Mouse (Mus musculus) G1E (cell line): Measurements from ENCODE around the gene Ttc25. TPM values are rescaled to one million over a fixed set of nuclear protein-coding genes. Genes with fewer than 3 reads are reported as not detected.

Experiments
- ATAC-seq: 2 replicates; pipeline ENCODE4 v1.8.0; 2016; ENCODE audit warnings: mild to moderate bottlenecking; ENCODE audit not compliant: insufficient number of reproducible peaks, poor library complexity, low FRiP score, severe bottlenecking; ENCODE audit errors: extremely low read depth
- DNase-seq: peaks from one replicate; pipeline ENCODE4 v3.0.0; 2012; ENCODE audit warnings: low spot score
- H3K27me3 ChIP-seq: 2 replicates; pipeline ENCODE4 v1.6.1; 2012; ENCODE audit warnings: mild to moderate bottlenecking, low read length, inconsistent platforms; ENCODE audit not compliant: insufficient read depth
- H3K36me3 ChIP-seq: replicated peaks from 2 replicates; pipeline ENCODE3; 2012; ENCODE audit warnings: mild to moderate bottlenecking, inconsistent platforms
- H3K4me1 ChIP-seq: 2 replicates; pipeline ENCODE4 v1.6.1; 2012; ENCODE audit warnings: low read depth, low read length, inconsistent platforms, mixed read lengths; ENCODE audit not compliant: insufficient read depth
- H3K4me3 ChIP-seq: 2 replicates; pipeline ENCODE4 v1.5.1; 2012; ENCODE audit warnings: low read depth, mild to moderate bottlenecking, inconsistent platforms, low read length, moderate library complexity, mixed read lengths
- H3K9me3 ChIP-seq: replicated peaks from 2 replicates; pipeline ENCODE4 v1.6.1; 2012; ENCODE audit warnings: inconsistent platforms
- CTCF ChIP-seq: IDR thresholded peaks from 2 replicates; pipeline ENCODE4 v1.5.1; 2012; ENCODE audit warnings: low read depth, low read length, inconsistent platforms, mixed read lengths
- GATA1 ChIP-seq: IDR thresholded peaks from 2 replicates; pipeline ENCODE4 v1.6.1; 2012; ENCODE audit warnings: borderline replicate concordance, low read length, inconsistent platforms, mixed read lengths
- GATA2 ChIP-seq: IDR thresholded peaks from 2 replicates; pipeline ENCODE4 v1.6.1; 2012; ENCODE audit warnings: low read depth, low read length, inconsistent platforms, borderline replicate concordance
- POLR2AphosphoS5 ChIP-seq: IDR thresholded peaks from 2 replicates; pipeline ENCODE4 v1.6.1; 2012; ENCODE audit warnings: low read depth, low read length, inconsistent platforms; ENCODE audit not compliant: insufficient replicate concordance
- TAL1 ChIP-seq: conservative IDR thresholded peaks from 2 replicates; pipeline ENCODE4 v1.6.1; 2012; ENCODE audit warnings: low read depth, low read length, inconsistent platforms, mixed read lengths
- polyA plus RNA-seq: library from polyadenylated mRNA; stranded (reverse); fragments of >175 nt; gene quantifications from 2 replicates; pipeline ENCODE4 v1.2.3, GENCODE M21; 2012
- total RNA-seq, 2 experiments: library from RNA; stranded (forward) in 1 of 2; stranded (reverse) in 1 of 2; fragments of 200-1000 nt in 1 of 2; fragments of >200 nt in 1 of 2; fragmentation: Nextera tagmentation in 1 of 2; gene quantifications; 2 replicates each; pipeline ENCODE4 v1.2.3; 2014 to 2017

Ttc25 gene
- total and polyA plus RNA-seq, 3 experiments, result 0.21 to 0.60 TPM; not detected in 1

GRCm38 (mm10) chr11:100510556-100510955 is 34.9 kb upstream of the Ttc25 start:
- H3K36me3 ChIP-seq, result peaks cover 93% of the 10 kb centered on the region
- no peak overlapping the region for H3K4me3 ChIP-seq
- no peaks in the 10 kb centered on the region for H3K27me3 ChIP-seq
- TF ChIP-seq POLR2AphosphoS5 (no peak), CTCF (no peak), GATA1 (no peak), GATA2 (no peak), TAL1 (no peak)
- ATAC-seq, result no peak
- no peaks in the 10 kb centered on the region for H3K9me3 ChIP-seq
- no peak for DNase-seq
- peaks cover 8% of the 10 kb centered on the region for H3K4me1 ChIP-seq

- no peaks in the 10 kb centered on the region for H3K9me3 ChIP-seq
- no peaks in the 10 kb centered on the region for H3K4me1 ChIP-seq
- H3K27me3 ChIP-seq, result no peaks in the 10 kb centered on the region
- ATAC-seq, result no peak
- no peak overlapping the region for H3K4me3 ChIP-seq
- DNase-seq, result no peak
- peaks cover 95% of the 10 kb centered on the region for H3K36me3 ChIP-seq
- TF ChIP-seq POLR2AphosphoS5 (no peak), TAL1 (no peak), GATA2 (no peak), CTCF (no peak), GATA1 (no peak)
Measured at GRCm38 (mm10) chr11:100512384-100512783, 33.0 kb upstream of the Ttc25 start.

GRCm38 (mm10) chr11:100513716-100514115 is 31.7 kb upstream of the Ttc25 start:
- TF ChIP-seq TAL1, result no peak
- no peaks in the 10 kb centered on the region for H3K9me3 ChIP-seq
- H3K36me3 ChIP-seq, result peaks cover 99% of the 10 kb centered on the region
- no peak for DNase-seq
- H3K4me3 ChIP-seq, result no peak overlapping the region
- H3K4me1 ChIP-seq, result no peaks in the 10 kb centered on the region
- no peak for ATAC-seq
- H3K27me3 ChIP-seq, result no peaks in the 10 kb centered on the region

GRCm38 (mm10) chr11:100515061-100515460 is 30.3 kb upstream of the Ttc25 start:
- Histone ChIP-seq H3K4me1 (peaks cover 4% of the 10 kb centered on the region; the same call in 1 of the 2 replicates), H3K9me3 (no peaks in the 10 kb centered on the region), H3K4me3 (no peak overlapping the region), H3K36me3 (peaks cover 99% of the 10 kb centered on the region), H3K27me3 (no peaks in the 10 kb centered on the region)
- TF ChIP-seq GATA2 (no peak), POLR2AphosphoS5 (no peak), CTCF (no peak), GATA1 (no peak), TAL1 (no peak)
- DNase-seq (no peak), ATAC-seq (no peak)

- Histone ChIP-seq H3K36me3 (peaks cover 99% of the 10 kb centered on the region), H3K4me3 (no peak overlapping the region), H3K4me1 (peaks cover 4% of the 10 kb centered on the region; the same call in 1 of the 2 replicates), H3K27me3 (no peaks in the 10 kb centered on the region), H3K9me3 (no peaks in the 10 kb centered on the region)
- DNase-seq (no peak), ATAC-seq (no peak)
- TF ChIP-seq CTCF (no peak), TAL1 (no peak), GATA1 (no peak), POLR2AphosphoS5 (no peak)
Measured at GRCm38 (mm10) chr11:100515789-100516188, 29.6 kb upstream of the Ttc25 start.

- Histone ChIP-seq H3K36me3 (peaks cover 99% of the 10 kb centered on the region), H3K9me3 (no peaks in the 10 kb centered on the region), H3K4me3 (no peak overlapping the region), H3K27me3 (no peaks in the 10 kb centered on the region), H3K4me1 (peaks cover 4% of the 10 kb centered on the region; the same call in 1 of the 2 replicates)
- ATAC-seq (no peak), DNase-seq (no peak)
- TF ChIP-seq GATA1 (no peak), GATA2 (no peak), POLR2AphosphoS5 (no peak), TAL1 (no peak), CTCF (no peak)
Measured at GRCm38 (mm10) chr11:100516291-100516690, 29.1 kb upstream of the Ttc25 start.

- no peak for ATAC-seq
- no peak overlapping the region for H3K4me3 ChIP-seq
- H3K4me1 ChIP-seq, result peaks cover 5% of the 10 kb centered on the region; the same call in 1 of the 2 replicates
- DNase-seq, result no peak
- H3K9me3 ChIP-seq, result no peaks in the 10 kb centered on the region
- no peaks in the 10 kb centered on the region for H3K27me3 ChIP-seq
- H3K36me3 ChIP-seq, result peaks cover 100% of the 10 kb centered on the region
- TF ChIP-seq CTCF, result no peak
- TF ChIP-seq GATA2, result no peak
- TF ChIP-seq GATA1, result no peak
- no peak for TF ChIP-seq TAL1
- TF ChIP-seq POLR2AphosphoS5, result no peak
Measured at GRCm38 (mm10) chr11:100518188-100518591, 27.2 kb upstream of the Ttc25 start.
